In genomic region chr11:97631046-97631445, GRCm38 (mm10) we compare ENCODE assay signal across 20 mouse cellular contexts. TPM values are rescaled to one million over a fixed set of nuclear protein-coding genes. Genes with fewer than 3 reads are reported as not detected.
DNase-seq lines count a peak whose midpoint lies in the region; TF ChIP-seq lines count a peak whose summit lies in the region.
"Had no signal": no experiment of that assay in that cellular context is flagged by ENCODE, and none has a peak within 500 bp of the region (broad histone marks: within the 10 kb centered on the region; RNA-seq: fewer than 3 reads in every experiment).

No protein-coding gene starts in this region.

- no peak for DNase-seq in layer of hippocampus, adult 2 months (ENCODE audit: low spot score in 2 of 2)
- no peak for DNase-seq in layer of hippocampus, adult 8-10 months (ENCODE audit: low spot score in 2 of 2)
- DNase-seq in CD4-positive helper T cell, adult 2 months (ENCODE audit: low read depth, low spot score) = peak; percentile 60
- no peak for DNase-seq in ES-E14 (ENCODE audit: low read depth, low spot score)
- peak; percentile 72 for DNase-seq in naive thymus-derived CD4-positive, alpha-beta T cell, adult 2 months (ENCODE audit: low read depth)
- DNase-seq in gastrocnemius, adult 8-10 months (ENCODE audit: low spot score in 2 of 2) = no peak
- no peak for DNase-seq in urinary bladder, postnatal 14 days (ENCODE audit: low spot score)
- DNase-seq: adrenal gland, adult 2 months; adrenal gland, postnatal 25 days; cerebellum, adult 18-20 months; cerebellum, adult 9-11 months; cerebellum, postnatal 36 days; gastrocnemius, postnatal 10 days; heart, adult 18-20 months; heart, postnatal 14 days had no signal

- H3K27ac ChIP-seq in layer of hippocampus, adult 2 months = peak overlapping the region; percentile 76
- H3K27ac ChIP-seq in ES-E14 (ENCODE audit: insufficient read depth, low read depth, low read length, poor library complexity, severe bottlenecking) = no peak overlapping the region
- H3K27ac ChIP-seq: embryonic facial prominence, embryonic 10.5 days; forebrain, embryonic 15.5 days; heart, embryonic 15.5 days; hindbrain, embryonic 15.5 days had no signal

- H3K4me3 ChIP-seq in layer of hippocampus, adult 2 months = no peak overlapping the region
- H3K4me3 ChIP-seq in ES-E14 (ENCODE audit: insufficient read depth in 1 of 2, low read depth in 1 of 2, low read length in 2 of 2, poor library complexity in 1 of 2, severe bottlenecking in 1 of 2) = no peak overlapping the region
- H3K4me3 ChIP-seq: forebrain, embryonic 15.5 days; hindbrain, embryonic 15.5 days had no signal

- H3K36me3 ChIP-seq in ES-E14 (ENCODE audit: control insufficient read depth, insufficient read depth, low read length, poor library complexity, severe bottlenecking) = peaks cover 10% of the 10 kb centered on the region
- H3K36me3 ChIP-seq: embryonic facial prominence, embryonic 10.5 days; forebrain, embryonic 15.5 days; heart, embryonic 15.5 days; hindbrain, embryonic 15.5 days had no signal

- H3K4me1 ChIP-seq in ES-E14 (ENCODE audit: control insufficient read depth in 2 of 2, insufficient read depth in 2 of 2, low read length in 2 of 2, poor library complexity in 1 of 2) = peaks cover 4 to 10% of the 10 kb centered on the region in 2 experiments; a peak in 2 of 4 replicates

- H3K9me3 ChIP-seq in ES-E14 (ENCODE audit: control insufficient read depth, insufficient read depth, low read depth, low read length) = no peaks in the 10 kb centered on the region
- H3K9me3 ChIP-seq: embryonic facial prominence, embryonic 10.5 days; forebrain, embryonic 15.5 days; heart, embryonic 15.5 days; hindbrain, embryonic 15.5 days had no signal

- in situ Hi-C loops in ES-E14 (cut with MboI; ENCODE audit: low sequenced_read_pairs in 2 of 2, unreplicated experiment in 2 of 2) = loop anchor here in 1 of 2 experiments (10.0 kb wide), 1 partner anchor 64 kb away; no protein-coding TSS in a partner anchor

- no peak for TF ChIP-seq CTCF in layer of hippocampus, adult 2 months (conservative IDR thresholded peaks at IDR 0.05)

- H3K9ac ChIP-seq in ES-E14 (ENCODE audit: insufficient read depth, low read depth, low read length, poor library complexity, severe bottlenecking) = peak overlapping the region; percentile 87; the same call in 1 of the 2 replicates
- H3K9ac ChIP-seq: forebrain, embryonic 15.5 days; heart, embryonic 15.5 days; hindbrain, embryonic 15.5 days had no signal

TF ChIP-seq in ES-E14, 5 proteins besides CTCF, POLR2A, EP300 and RAD21:
- no peak for TF ChIP-seq ZNF384 (IDR thresholded peaks at IDR 0.05; ENCODE audit: low read depth, low read length)

RNA-seq across cellular contexts. Expression of gene Epop, which starts 1.5 kb away (rescaled TPM):
- 10 to 100 TPM; 34.1 to 35.1 TPM for total RNA-seq in layer of hippocampus, adult 2 months (2021)
- total RNA-seq in layer of hippocampus, adult 8-10 months (2022) = 10 to 100 TPM; 28.9 to 38.6 (median 33.9) TPM
- 100 and 109 TPM in 2 replicates for total RNA-seq in ES-E14 (2012; rRNA removed)
- total RNA-seq in gastrocnemius, adult 8-10 months (2022) = under 1 TPM; 0.39 to 0.92 (median 0.75) TPM

RNA-seq across cellular contexts. Expression of gene Mllt6, which starts 32.2 kb away (rescaled TPM):
- 100 to 1,000 TPM; 122 to 124 TPM for total RNA-seq in layer of hippocampus, adult 2 months (2021)
- total RNA-seq in layer of hippocampus, adult 8-10 months (2022) = 100 to 1,000 TPM; 110 to 149 (median 126) TPM
- total RNA-seq in ES-E14 (2012; rRNA removed) = 113 and 142 TPM in 2 replicates
- total RNA-seq in gastrocnemius, adult 8-10 months (2022) = 10 to 100 TPM; 45.5 to 63.7 (median 51.7) TPM

RNA-seq across cellular contexts. Expression of gene Cisd3, which starts 54.6 kb away (rescaled TPM):
- 10 to 100 TPM; 45.5 to 49.3 TPM for total RNA-seq in layer of hippocampus, adult 2 months (2021)
- 10 to 100 TPM; 45.2 to 60.0 (median 56.7) TPM for total RNA-seq in layer of hippocampus, adult 8-10 months (2022)
- 49.9 and 66.0 TPM in 2 replicates for total RNA-seq in ES-E14 (2012; rRNA removed)
- total RNA-seq in gastrocnemius, adult 8-10 months (2022) = 100 to 1,000 TPM; 102 to 119 (median 105) TPM

RNA-seq across cellular contexts. Expression of gene Srcin1, which starts 55.1 kb away (rescaled TPM):
- 100 to 1,000 TPM; 226 to 232 TPM for total RNA-seq in layer of hippocampus, adult 2 months (2021)
- total RNA-seq in layer of hippocampus, adult 8-10 months (2022) = 100 to 1,000 TPM; 212 to 220 (median 217) TPM
- 2.4 and 4.1 TPM in 2 replicates for total RNA-seq in ES-E14 (2012; rRNA removed)
- 1 to 10 TPM; 1.1 to 2.5 (median 1.6) TPM for total RNA-seq in gastrocnemius, adult 8-10 months (2022)
- total RNA-seq: hematopoietic stem cell, adult 5-6 weeks had no signal

Comparison
In these comparisons a context has a peak if more than half of its experiments do, and no peak if none do; other contexts are left out.
1. DNase-seq: peak in CD4-positive helper T cell, adult 2 months (single experiment) and naive thymus-derived CD4-positive, alpha-beta T cell, adult 2 months (single experiment); none in layer of hippocampus, adult 2 months (0 of 2), layer of hippocampus, adult 8-10 months (0 of 2), ES-E14 (single experiment), gastrocnemius, adult 8-10 months (0 of 2) and urinary bladder, postnatal 14 days (single experiment).
2. RNA of gene Epop, which starts 1.5 kb away (total RNA-seq): 100 to 109 TPM in ES-E14, 28.9 to 38.6 TPM in layer of hippocampus, adult 8-10 months and 34.1 to 35.1 TPM in layer of hippocampus, adult 2 months; 0.39 to 0.92 TPM in gastrocnemius, adult 8-10 months; every median in the first group is over 10 times any median in the second.